Mouse (Mus musculus) CD4-positive helper T cell, adult 2 months (primary cell): Measurements from ENCODE around the gene Aes.

ENCODE experiments used
- DNase-seq: peaks from one replicate; pipeline ENCODE4 v3.0.0-alpha.2; 2012; ENCODE audit warnings: low read depth, missing footprints, low spot score

Aes gene

DNA sequence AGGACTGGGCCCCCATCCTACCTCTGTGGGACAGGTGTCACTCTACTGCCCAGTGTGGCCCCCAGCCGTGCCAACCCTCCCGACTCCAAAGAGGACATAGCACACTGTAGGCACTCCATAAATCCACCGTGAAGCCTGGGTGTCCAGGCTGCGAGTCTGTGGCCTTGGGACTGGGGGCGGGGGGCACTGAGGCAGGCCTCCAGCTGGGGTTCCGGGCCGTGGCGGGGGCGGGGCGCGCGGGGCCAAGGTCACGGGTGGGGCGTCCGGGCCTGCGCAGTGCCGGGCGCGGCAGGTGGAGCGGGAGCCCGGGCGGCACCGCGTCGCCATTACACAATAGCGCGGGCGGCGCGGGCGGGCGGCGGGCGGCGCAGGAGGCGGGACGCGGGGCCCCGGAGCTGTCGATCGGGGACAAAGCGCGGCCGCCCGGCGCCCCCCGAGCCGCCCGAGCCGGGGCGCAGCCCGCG is at the start of gene Aes:
Aes (plus strand) TSS at position 326 of the 464 bp plus-strand sequence.
- DNase-seq, result peak; percentile 80

DNA sequence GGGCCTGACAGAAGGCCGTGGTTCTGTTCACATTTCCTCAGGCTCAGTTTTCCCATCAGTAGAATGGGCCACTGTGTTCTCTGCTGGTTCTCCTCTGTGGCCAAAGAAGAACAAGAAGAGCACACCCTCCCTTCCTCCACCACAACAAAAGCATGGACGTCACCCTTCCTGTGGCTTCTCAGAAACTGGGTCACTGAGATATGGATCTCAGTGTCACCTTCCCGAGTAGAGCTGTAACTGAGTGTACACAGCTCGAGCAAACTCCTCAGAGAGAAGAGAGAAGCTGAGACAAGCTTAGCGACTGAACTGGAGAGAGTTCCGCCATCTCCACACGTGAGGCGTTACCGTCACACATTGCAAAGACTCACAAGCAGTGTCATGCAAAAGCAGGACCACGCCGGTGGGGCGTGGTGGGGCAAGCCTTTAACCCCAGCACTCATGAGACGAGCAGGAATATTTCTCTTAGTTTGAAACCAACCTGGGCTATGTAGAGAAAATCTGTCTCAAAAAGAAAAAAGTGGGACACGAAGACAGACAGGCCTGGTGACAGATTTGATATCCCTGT is 49.0 kb upstream of the Aes start:
- peak; percentile 91 for DNase-seq

DNA sequence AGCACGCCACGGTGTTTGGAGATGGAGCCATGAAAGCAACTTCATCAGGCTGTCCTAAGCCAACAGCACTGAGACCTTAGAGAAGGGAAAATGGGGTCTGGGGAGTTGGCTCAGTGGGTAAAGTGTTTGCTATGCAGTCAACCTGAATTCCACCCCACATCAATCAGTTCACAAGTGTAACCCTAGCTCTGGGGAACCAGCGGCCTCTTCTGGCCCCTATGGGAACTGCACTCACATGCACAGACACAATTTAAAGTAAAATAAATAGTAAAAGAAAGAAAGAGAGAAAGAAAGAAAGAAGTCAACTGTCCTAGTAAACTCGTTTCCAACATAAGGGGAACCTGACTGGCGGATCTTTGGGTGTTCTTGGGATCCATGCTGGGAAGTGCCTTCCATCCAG is 45.5 kb upstream of the Aes start:
- no peak for DNase-seq

DNA sequence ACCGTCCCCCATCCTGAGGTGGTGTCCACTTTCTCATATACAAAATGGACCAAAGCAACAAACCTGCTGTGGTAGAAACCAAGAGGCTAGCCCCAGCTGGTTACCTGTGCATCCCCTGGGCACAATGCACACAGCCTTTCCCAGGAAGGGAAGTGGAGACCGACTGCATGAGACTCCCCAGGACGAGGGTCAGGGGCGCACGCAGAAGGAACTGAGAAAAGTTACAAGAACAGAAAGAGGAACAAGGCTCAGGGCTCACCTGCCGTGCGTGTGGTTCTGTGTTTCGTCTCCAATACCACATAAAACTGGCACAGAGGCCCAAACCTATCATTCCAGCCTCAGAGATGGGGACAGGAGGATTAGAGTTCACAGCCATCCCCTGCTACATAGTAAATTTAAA is 42.1 kb upstream of the Aes start:
- no peak for DNase-seq

DNA sequence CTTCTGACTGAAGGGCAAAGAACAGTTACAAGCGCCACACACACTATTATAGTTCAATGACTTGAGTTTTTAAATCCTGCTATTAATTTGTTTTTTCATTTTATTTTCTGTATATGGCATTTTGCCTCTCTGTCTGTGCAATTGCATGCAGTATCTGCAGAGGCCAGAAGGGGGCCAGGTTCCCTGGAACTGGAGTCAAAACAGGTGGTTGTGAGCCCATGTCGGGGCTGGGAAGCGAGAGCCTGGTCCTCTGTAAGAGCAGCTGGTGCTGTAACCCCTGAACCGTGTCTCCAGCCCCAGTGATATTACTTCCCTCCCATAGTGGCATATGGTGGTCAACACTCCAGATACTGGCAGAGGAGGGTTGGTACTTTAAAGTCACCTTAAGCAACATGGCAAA is 40.7 kb upstream of the Aes start:
- DNase-seq, result peak; percentile 76

DNA sequence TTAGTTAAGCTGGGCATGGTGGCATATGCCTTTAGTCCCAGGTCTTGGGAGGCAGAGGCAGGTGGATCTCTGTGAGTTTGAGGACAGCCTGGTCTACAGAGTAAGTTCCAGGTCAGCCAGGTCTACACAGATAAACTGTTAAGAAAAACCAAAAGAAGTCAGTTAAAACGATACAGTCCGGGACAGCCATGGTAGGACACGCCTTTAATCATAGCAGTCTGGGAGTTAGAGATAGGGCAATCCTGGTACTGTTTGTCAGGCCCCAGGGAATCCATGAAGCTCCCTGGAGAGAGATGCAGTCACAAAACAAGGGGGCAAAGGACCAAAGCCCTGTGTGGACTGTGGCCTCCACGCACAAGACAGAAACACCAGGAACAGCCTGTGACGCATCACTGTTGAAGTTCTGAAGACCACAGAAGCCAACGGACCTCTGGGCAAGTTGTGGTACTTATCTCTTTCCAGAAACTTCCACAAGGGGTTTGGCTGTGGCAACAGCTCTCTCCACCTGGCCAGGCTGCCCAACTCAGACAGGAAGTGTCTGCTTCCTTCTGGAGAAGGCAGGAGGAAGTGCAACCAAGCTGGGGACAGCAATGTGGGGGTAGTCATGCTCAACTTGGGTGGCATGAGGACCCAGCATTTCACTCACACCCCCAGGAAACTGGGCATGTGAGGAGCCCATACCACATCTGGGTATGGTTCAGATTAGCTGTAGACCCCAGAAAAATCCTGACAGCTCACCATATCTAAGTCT is 39.9 kb upstream of the Aes start:
- DNase-seq, result peak; percentile 37

DNA sequence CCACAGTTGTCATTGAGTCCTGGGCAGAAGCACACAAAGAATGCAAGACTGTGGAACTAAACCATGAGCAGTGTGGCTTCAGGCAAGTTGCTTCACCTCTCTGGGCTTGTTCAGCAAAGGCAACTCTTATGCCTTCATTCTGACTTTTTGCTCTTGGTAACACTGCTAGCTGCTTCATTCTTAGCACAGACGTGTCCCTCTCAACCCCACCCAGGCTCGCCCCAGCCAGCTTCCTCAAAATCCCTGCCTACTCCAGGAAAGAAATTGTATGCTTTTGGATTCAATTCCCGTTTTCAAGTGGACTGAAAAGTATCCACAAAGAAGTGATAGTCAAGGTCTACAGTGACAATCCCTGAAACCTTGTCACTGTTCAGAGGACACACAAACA is 39.3 kb upstream of the Aes start:
- DNase-seq, result no peak

DNA sequence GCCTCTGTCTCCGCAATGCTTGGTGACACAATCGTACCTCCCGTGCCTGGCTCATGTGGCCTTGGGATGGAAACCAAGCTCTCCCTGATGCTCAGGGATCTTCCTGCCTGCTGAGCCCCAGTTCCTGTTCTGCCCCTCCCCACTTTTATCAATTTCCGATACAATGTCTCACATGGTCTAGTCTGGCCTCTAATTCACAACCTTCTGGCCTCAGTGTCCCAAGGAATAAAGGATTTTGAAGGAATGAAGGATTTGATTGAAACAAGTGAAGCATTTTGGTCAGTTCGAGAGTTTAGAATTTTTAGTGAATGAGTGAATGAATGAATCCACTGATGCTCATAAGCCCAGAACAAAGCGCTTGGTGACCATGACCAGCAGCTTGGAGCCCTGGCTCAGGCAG is 36.1 kb upstream of the Aes start:
- no peak for DNase-seq

DNA sequence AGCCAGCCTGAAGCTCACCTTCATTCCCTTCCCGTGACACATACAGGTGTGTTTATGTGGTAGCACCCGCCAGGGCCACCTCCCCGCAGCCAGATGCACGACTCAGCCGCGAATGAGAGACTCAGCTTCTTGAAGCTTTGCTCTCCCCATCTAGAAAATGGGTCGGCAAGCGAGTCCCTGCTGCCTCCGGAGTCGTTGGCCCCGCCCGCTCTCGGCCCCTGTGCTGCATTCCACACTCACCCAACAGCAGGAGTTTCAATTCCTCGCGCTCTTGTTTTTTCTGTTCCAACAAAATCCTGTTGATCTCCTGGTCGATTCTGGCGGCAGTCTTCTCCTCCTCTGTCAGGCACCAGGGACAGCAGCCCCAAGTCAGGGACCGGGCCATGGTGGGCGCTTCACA is 35.7 kb upstream of the Aes start:
- DNase-seq, result peak; percentile 48

DNA sequence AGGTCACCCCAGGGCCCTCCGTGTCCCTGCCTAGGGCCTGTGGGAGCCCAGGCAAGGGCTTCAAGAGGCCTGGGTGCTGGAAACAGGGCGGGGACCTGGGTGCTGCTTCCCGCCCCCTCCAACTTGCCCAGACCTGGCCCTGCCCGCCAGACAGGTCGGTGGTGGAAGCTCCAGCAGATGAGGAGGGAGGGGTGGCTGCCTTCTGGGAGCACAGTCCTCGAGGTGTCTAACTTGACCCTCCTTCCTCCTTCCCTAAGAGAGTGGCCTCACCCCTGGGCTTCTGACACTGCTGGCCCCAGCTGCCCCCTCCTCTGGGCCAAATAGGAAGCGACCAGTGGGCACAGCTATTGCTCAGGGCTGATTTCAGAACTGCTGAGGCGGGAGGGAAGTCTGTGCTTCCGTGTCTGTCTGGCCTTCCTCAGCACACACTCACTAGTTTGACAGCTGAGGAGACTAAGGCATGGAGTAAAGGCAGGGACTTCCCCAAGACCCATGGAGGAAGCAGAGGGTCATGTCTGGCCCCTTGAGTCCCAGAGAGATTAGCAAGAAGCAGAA is 35.2 kb upstream of the Aes start, which contains the start of gene Gna15:
Gna15 (minus strand) TSS at position 175 of the 555 bp plus-strand sequence.
- peak; percentile 61 for DNase-seq

DNA sequence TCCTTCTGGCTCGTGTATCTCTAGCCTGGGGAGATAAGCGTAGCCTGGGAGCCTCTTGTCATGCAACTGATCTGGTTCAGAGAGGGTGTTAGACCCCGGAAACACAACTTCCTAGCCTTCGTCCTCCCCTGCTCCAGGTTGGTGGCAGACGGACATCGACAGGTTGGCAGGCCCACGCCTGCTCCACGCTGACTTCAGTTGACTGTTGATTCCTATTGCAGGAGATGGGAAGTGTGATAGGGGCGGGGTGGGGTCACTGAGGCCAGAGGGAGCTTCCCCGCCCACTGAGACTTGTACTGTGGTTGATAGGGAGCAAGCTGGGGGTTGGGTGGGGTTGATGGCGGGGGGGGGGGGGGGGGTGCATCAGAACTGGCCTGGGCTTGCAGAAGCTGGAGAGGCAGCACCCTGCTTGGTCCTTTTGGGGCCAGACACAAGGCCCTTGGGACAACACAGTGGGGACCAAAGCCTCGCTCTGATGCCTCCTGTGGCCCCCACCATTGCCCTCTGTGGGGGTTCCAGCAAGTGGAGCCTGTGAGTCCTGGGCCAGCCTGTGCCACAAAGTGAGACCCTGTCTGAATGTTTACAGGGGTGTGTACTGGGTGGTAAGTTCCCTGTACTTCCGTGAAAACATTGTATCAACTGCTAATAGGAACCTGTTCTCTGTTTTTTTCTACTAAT is 34.1 kb upstream of the Aes start:
- peak; percentile 64 for DNase-seq

DNA sequence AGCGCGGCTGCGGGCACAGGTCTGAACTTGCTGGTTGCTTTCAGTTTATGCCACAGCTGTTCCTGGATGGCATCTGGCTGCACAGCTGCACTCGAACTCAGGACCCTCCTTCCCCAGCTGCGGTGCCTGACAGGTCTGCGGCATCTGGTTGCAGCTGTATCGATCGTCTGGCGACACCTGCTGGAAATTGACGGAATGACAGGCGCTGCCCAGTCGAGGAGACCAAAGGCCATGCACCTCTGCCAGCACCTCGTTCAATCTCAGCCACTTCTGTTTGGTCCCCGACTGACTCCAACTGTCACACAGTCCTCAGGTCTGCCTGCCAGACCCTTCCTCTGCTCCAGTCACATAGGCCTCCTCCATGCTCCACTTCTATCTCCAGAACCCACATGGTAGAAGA is 32.5 kb upstream of the Aes start:
- peak; percentile 84 for DNase-seq

DNA sequence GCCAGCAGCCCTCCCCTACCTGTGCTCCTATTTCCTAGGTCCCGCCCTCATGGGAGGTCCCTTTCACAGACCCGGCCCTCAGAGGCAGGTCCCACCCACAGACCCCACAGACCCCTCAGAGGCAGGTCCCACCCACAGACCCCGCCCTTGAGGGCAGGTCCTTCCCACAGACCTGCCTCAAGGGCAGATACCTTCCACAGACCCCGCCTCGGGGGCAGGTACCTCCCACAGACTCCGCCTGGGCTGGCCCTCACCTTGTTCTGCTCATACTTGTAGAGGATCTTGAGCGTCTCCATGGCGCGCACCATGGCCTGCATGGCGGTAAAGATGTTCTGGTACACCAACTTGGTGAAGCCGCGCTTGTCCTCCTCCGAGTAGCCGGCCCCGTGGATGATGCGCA is 24.5 kb upstream of the Aes start:
- no peak for DNase-seq

DNA sequence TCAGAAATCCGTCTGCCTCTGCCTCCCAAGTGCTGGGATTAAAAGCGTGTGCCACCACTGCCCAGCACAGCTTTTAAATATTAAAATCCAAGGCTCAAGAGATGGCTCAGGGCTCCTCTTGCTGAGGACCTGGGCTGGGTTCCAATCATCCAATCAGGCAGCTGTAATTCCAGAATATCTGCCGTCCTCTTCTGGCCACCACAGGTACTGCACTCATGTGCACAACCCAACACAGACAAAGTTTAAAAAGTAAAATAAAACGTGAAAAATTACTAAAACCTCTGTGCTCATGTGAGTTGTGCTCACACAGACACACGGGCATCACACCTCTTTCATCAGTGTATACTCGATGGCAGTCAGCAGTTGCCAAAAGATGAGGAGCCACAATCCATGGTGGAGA is 22.6 kb upstream of the Aes start:
- peak; percentile 29 for DNase-seq

DNA sequence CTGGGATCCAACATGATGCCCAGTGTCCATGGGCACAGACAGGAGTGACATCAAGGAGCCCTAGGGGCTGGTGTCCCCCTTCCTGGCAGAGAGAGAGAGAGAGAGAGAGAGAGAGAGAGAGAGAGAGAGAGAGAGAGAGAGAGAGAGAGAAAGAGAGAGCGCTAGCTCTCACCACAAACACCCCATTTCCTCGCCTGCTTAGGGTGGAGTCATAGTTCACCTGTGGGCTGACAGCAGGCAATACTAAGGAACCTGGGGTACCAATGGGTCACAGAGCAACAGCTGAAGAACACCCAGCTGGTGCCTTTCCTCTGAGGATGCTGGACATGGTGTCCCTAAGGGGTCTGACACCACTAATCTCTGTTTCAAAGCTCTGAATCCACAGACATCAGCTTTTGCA is 21.9 kb upstream of the Aes start:
- DNase-seq, result peak; percentile 55

DNA sequence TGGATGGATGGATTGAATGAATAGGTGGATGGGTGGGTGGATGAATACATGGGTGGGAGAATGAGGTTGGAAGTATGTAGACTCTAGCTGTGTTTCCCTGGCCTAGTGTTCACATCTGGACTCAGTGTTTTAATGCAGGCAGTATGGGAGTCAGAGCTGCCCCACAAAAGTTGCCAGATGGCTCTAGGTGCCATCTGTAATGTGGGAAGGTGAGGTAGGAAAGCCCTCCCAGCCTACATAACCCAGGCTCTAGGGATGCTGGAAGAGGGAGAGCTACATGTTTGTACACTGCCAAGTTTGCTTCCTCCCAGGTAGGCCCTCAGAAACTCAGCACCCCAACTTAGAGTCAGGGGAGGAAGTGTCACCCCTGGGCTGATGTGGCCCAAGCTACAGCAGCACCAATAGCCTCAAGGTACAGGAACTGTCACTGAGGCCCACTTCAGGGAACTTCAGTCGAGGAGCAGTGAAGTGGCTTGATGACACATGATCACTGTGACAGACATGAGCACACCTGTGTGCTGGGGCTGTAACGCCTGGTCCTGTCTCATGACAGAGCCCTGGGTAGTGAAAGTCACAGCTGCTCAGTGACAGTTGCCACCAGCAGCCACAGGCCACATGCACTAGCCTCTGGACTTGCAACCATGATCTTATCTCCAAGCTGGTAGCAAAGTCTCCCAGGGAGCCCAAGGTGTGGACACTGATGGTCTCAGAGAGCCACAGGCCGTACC is 20.8 kb upstream of the Aes start:
- peak; percentile 30 for DNase-seq

DNA sequence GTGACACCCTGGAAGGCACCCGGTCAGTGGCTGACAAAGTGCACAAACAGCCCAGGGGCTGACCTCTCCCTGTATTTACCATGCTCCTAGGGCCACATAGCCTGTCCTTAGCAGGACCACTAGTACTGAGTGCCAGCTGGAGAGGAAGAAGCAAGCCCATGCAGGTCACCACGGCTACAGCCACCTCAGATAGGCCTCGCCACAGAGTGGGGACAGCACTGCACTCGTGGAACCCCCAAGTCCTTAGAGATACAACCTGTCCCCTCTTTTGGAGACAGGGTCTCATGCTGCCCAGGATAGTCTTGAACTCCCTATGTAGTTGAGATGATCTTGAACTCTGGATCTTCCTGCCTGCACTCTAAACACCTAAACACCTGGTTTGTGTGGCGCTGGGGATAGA is 17.9 kb upstream of the Aes start:
- no peak for DNase-seq

DNA sequence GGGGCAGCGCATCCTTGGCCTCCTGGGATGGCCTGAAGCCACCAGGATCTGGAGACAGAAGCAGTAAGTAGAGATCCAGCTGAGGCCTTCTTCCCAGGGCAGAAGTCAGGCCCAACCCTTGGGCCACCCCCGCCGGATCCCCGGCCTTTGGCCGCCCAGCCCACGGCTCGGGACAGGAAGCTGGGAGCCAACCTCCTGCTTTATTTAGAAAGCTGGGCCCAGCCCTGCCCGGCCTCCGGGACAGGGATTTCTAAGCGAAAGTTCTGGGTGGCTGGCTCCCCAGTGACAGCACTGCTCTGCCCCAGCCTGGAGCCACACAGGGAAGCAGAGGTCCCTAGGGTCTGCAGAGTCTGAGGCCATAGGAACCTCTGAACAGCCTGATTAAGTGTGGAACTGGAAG is 17.5 kb upstream of the Aes start:
- DNase-seq, result no peak

DNA sequence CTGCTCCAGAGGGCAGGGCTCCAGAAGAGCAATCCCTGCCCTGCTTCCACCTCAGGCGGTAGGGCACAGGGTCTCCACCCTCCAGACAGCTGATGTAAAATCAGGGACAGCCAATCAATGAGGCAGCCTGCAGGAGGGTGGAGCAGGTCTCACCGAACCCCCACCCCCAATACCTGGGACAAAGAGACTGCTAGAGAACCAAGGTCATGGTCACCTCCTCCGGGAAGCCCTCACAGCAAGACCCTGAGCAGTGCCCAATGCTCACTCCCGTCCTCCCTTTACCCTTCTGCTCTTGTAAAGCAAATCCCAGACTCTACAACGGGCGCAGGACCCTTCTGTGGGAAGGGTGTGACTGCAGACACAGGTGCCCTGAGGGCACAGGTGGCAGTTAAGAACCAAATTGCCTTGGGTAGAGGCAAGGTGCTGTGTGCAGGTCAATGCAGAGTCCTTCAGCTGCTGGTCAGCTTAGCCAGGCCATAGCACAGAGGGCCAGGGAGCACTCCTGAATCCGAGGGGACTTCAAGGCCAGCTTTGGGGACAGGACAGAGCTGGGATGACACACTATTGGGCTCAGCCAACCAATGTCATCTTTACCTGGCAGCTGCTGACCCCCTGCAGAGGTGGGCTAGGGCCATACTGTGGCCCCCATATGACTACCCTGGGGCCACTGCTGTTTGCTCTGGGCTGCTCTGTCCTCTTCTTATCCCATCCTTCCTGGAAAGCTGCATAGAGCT is 16.4 kb upstream of the Aes start:
- no peak for DNase-seq

DNA sequence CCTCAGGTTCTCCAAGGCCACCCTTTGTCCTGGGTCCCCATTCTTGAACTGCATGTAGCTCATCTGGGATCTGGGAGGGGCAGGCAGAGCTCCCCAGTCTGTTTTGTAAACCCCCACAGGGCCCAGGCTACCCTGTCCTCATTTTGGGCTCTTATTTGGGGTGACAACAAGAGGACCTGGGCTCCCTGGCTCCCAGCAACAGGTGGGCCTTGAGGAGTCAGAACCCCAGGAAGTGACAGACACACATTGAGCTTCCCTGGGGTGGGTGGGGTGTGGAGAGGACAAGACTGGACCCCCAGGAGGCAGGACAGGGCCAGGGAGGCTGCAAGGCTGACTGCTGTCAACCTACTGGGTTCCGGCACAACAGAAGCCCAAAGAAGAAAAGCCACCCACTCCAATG is 15.7 kb upstream of the Aes start:
- no peak for DNase-seq
